Mouse (Mus musculus): ENCODE results near the gene Derl3.
A peak's percentile ranks its signal among the peaks of the same experiment; 100 is the strongest.

The Derl3 gene

GRCm38 (mm10) chr10:75913013-75913589, 19.9 kb downstream of the Derl3 start:
- H3K4me3 ChIP-seq (replicated peaks; ENCODE audit: low read length) = no peak overlapping the region
- no peaks in the 10 kb centered on the region for H3K9me3 ChIP-seq (ENCODE audit: low read length)
- H3K4me1 ChIP-seq (replicated peaks; ENCODE audit: low read depth, low read length) = peaks cover 62% of the 10 kb centered on the region
- H3K36me3 ChIP-seq (ENCODE audit: insufficient read depth, low read length) = peaks cover 94% of the 10 kb centered on the region
- no peak for TF ChIP-seq CTCF (conservative IDR thresholded peaks at IDR 0.05; ENCODE audit: low read length)
- TF ChIP-seq POU5F1 (IDR thresholded peaks at IDR 0.05; ENCODE audit: borderline replicate concordance, low read length) = no peak
- no peak for TF ChIP-seq NANOG (IDR thresholded peaks at IDR 0.05; ENCODE audit: borderline replicate concordance, low read length)
- H3K27me3 ChIP-seq (ENCODE audit: insufficient read depth, low read length) = no peaks in the 10 kb centered on the region

- H3K4me1 ChIP-seq (replicated peaks; ENCODE audit: low read depth, low read length) = peaks cover 85% of the 10 kb centered on the region
- no peaks in the 10 kb centered on the region for H3K9me3 ChIP-seq (ENCODE audit: low read length)
- H3K4me3 ChIP-seq (replicated peaks; ENCODE audit: low read length) = 0 out of 2 replicates have a peak overlapping the region, but pooled peaks have one; percentile 7
- no peaks in the 10 kb centered on the region for H3K27me3 ChIP-seq (ENCODE audit: insufficient read depth, low read length)
- TF ChIP-seq NANOG (IDR thresholded peaks at IDR 0.05; ENCODE audit: borderline replicate concordance, low read length) (no peak), POU5F1 (IDR thresholded peaks at IDR 0.05; ENCODE audit: borderline replicate concordance, low read length) (no peak), CTCF (conservative IDR thresholded peaks at IDR 0.05; ENCODE audit: low read length) (no peak)
- peaks cover 89% of the 10 kb centered on the region for H3K36me3 ChIP-seq (ENCODE audit: insufficient read depth, low read length)
These were observed 22.3 kb downstream of the Derl3 start for GRCm38 (mm10) chr10:75915557-75915956.

- no peaks in the 10 kb centered on the region for H3K27me3 ChIP-seq (ENCODE audit: insufficient read depth, low read length)
- peaks cover 76% of the 10 kb centered on the region for H3K36me3 ChIP-seq (ENCODE audit: insufficient read depth, low read length)
- TF ChIP-seq CTCF (conservative IDR thresholded peaks at IDR 0.05; ENCODE audit: low read length) (no peak), POU5F1 (IDR thresholded peaks at IDR 0.05; ENCODE audit: borderline replicate concordance, low read length) (no peak), NANOG (IDR thresholded peaks at IDR 0.05; ENCODE audit: borderline replicate concordance, low read length) (no peak)
- peaks cover 81% of the 10 kb centered on the region for H3K4me1 ChIP-seq (replicated peaks; ENCODE audit: low read depth, low read length)
- no peaks in the 10 kb centered on the region for H3K9me3 ChIP-seq (ENCODE audit: low read length)
- H3K4me3 ChIP-seq (replicated peaks; ENCODE audit: low read length) = no peak overlapping the region
These were observed 23.6 kb downstream of the Derl3 start for GRCm38 (mm10) chr10:75916840-75917239.

- Histone ChIP-seq H3K9me3 (ENCODE audit: low read length) (no peaks in the 10 kb centered on the region), H3K27me3 (ENCODE audit: insufficient read depth, low read length) (no peaks in the 10 kb centered on the region), H3K4me3 (replicated peaks; ENCODE audit: low read length) (no peak overlapping the region), H3K4me1 (replicated peaks; ENCODE audit: low read depth, low read length) (peaks cover 76% of the 10 kb centered on the region), H3K36me3 (ENCODE audit: insufficient read depth, low read length) (peaks cover 74% of the 10 kb centered on the region)
- TF ChIP-seq CTCF (conservative IDR thresholded peaks at IDR 0.05; ENCODE audit: low read length) (no peak), NANOG (IDR thresholded peaks at IDR 0.05; ENCODE audit: borderline replicate concordance, low read length) (no peak), POU5F1 (IDR thresholded peaks at IDR 0.05; ENCODE audit: borderline replicate concordance, low read length) (no peak)
These were observed 25.8 kb downstream of the Derl3 start for GRCm38 (mm10) chr10:75919026-75919425.

GRCm38 (mm10) chr10:75921026-75921725, 28.0 kb downstream of the Derl3 start, which contains the start of gene Smarcb1:
Gene Smarcb1 (minus strand): TSS chr10:75921617.
- Histone ChIP-seq H3K9me3 (ENCODE audit: low read length) (no peaks in the 10 kb centered on the region), H3K4me1 (replicated peaks; ENCODE audit: low read depth, low read length) (peaks cover 59% of the 10 kb centered on the region), H3K36me3 (ENCODE audit: insufficient read depth, low read length) (peaks cover 74% of the 10 kb centered on the region), H3K27me3 (ENCODE audit: insufficient read depth, low read length) (no peaks in the 10 kb centered on the region), H3K4me3 (replicated peaks; ENCODE audit: low read length) (peak within 1 kb of the TSS; percentile 98)
- TF ChIP-seq NANOG (IDR thresholded peaks at IDR 0.05; ENCODE audit: borderline replicate concordance, low read length) (no peak), POU5F1 (IDR thresholded peaks at IDR 0.05; ENCODE audit: borderline replicate concordance, low read length) (no peak), CTCF (conservative IDR thresholded peaks at IDR 0.05; ENCODE audit: low read length) (no peak)

GRCm38 (mm10) chr10:75921726-75922560, 28.7 kb downstream of the Derl3 start:
- no peaks in the 10 kb centered on the region for H3K27me3 ChIP-seq (ENCODE audit: insufficient read depth, low read length)
- peaks cover 74% of the 10 kb centered on the region for H3K36me3 ChIP-seq (ENCODE audit: insufficient read depth, low read length)
- TF ChIP-seq NANOG (IDR thresholded peaks at IDR 0.05; ENCODE audit: borderline replicate concordance, low read length) (no peak), CTCF (conservative IDR thresholded peaks at IDR 0.05; ENCODE audit: low read length) (no peak), POU5F1 (IDR thresholded peaks at IDR 0.05; ENCODE audit: borderline replicate concordance, low read length) (no peak)
- H3K4me3 ChIP-seq (replicated peaks; ENCODE audit: low read length) = peak overlapping the region; percentile 98
- peaks cover 59% of the 10 kb centered on the region for H3K4me1 ChIP-seq (replicated peaks; ENCODE audit: low read depth, low read length)
- H3K9me3 ChIP-seq (ENCODE audit: low read length) = no peaks in the 10 kb centered on the region

- H3K36me3 ChIP-seq (ENCODE audit: insufficient read depth, low read length) = peaks cover 74% of the 10 kb centered on the region
- peaks cover 51% of the 10 kb centered on the region for H3K4me1 ChIP-seq (replicated peaks; ENCODE audit: low read depth, low read length)
- TF ChIP-seq CTCF (conservative IDR thresholded peaks at IDR 0.05; ENCODE audit: low read length) (peak; percentile 30; the same call in 1 of the 2 replicates), NANOG (IDR thresholded peaks at IDR 0.05; ENCODE audit: borderline replicate concordance, low read length) (no peak), POU5F1 (IDR thresholded peaks at IDR 0.05; ENCODE audit: borderline replicate concordance, low read length) (no peak)
- no peaks in the 10 kb centered on the region for H3K9me3 ChIP-seq (ENCODE audit: low read length)
- H3K4me3 ChIP-seq (replicated peaks; ENCODE audit: low read length) = no peak overlapping the region
- H3K27me3 ChIP-seq (ENCODE audit: insufficient read depth, low read length) = no peaks in the 10 kb centered on the region
These were observed 31.1 kb downstream of the Derl3 start for GRCm38 (mm10) chr10:75924324-75924723.

- TF ChIP-seq NANOG (IDR thresholded peaks at IDR 0.05; ENCODE audit: borderline replicate concordance, low read length) (no peak), POU5F1 (IDR thresholded peaks at IDR 0.05; ENCODE audit: borderline replicate concordance, low read length) (no peak), CTCF (conservative IDR thresholded peaks at IDR 0.05; ENCODE audit: low read length) (no peak)
- H3K4me3 ChIP-seq (replicated peaks; ENCODE audit: low read length) = peak overlapping the region; percentile 10; the same call in 1 of the 2 replicates
- H3K9me3 ChIP-seq (ENCODE audit: low read length) = no peaks in the 10 kb centered on the region
- peaks cover 11% of the 10 kb centered on the region; the same call in 1 of the 2 replicates for H3K27me3 ChIP-seq (ENCODE audit: insufficient read depth, low read length)
- peaks cover 56% of the 10 kb centered on the region for H3K4me1 ChIP-seq (replicated peaks; ENCODE audit: low read depth, low read length)
- H3K36me3 ChIP-seq (ENCODE audit: insufficient read depth, low read length) = peaks cover 74% of the 10 kb centered on the region
These were observed 33.2 kb downstream of the Derl3 start for GRCm38 (mm10) chr10:75926396-75926795.

Data from E14TG2a.4 (cell line).